Mouse (Mus musculus) kidney, postnatal 14 days (tissue): ENCODE measurements around the gene Zc3h12a.

Experiments used
- DNase-seq: peaks from one replicate; pipeline ENCODE4 v3.0.0; 2022; ENCODE audit warnings: mixed read lengths

Zc3h12a gene

DNA sequence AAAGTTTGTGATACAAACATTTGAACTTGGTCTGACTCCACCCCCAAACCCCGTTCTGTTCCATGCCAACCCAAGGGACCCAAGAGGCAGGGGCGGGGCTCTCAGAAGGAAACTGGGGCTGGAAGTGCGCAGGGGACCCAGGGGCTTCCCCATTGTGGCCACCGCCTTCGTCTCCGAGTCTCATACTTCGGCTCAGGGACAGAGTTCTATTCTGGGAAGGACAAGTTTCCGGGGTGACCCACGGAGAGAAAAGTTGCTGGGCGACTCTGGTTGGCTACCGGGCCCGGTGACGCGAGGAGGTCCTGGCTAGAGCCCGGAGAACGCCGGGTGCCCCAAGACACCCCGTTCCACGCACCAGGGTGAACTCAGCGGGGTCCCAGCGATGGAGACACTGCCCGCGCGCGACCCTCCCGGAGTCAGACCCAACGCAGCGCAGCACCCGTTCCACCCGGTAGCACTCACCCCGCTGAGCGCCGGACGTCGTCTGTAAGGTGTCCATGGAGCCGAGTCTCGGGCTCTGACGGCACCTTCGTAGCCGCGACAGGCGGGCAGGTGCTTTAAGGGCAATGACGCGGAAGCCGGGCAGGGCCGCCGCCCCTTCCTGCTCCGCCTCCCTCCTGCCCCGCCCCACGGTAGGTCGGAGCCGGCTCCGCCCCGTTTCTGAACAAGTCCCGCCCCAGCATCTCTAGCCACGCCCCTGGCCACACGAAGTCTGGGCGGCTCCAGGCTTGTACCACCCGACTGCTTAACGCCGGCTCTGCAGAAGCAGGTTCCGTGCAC lies at the start of gene Zc3h12a:
TSS of gene Zc3h12a (minus strand) at position 536 of the 780 bp plus-strand sequence.
- DNase-seq: peak; percentile 94

DNA sequence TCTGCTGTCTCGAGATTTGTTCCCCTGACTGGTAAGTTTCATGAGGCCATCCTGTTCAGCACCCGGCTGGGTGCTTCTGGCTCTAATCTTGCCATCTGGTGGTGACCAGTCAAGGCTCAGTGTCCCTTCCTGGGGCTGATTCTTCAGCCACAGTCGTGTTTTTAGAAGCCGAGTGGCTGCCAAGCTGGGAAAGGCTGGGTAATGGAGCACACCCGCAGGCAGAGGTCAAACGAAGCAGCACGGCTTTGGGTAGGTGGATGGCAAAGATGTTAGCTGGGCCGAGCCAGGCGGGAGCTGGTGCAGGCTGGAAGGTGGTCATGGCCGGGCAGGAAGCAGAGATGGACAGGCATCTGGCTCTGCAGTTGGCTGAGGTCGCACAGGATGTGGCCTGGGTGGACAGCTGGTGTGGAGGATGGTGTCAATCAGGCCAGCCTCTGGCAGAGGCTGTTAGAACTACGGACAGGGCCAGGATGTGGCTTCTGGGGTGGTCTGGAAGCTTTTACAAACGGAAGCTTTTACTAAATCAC lies 49.1 kb upstream of the Zc3h12a start:
- peak; percentile 64 for DNase-seq

DNA sequence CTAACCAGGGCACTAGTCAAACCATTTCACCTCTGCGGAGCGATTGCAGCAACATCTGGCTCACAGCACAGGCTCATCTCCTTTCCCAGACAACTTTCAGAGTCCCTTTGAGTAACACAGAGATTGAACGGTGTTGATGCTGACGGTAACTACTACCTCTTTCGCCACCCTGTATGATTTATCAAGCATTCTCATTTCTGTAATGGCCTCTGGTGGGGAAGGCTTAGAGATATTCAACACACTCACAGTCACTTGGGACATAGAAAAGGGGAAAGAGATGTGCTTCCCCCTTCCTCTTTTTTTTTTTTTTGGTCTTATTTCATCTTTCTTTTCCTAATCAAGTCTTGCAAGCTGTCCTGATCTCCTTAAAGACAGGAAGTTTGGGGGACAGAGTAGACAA lies 48.5 kb upstream of the Zc3h12a start:
- no peak for DNase-seq

DNA sequence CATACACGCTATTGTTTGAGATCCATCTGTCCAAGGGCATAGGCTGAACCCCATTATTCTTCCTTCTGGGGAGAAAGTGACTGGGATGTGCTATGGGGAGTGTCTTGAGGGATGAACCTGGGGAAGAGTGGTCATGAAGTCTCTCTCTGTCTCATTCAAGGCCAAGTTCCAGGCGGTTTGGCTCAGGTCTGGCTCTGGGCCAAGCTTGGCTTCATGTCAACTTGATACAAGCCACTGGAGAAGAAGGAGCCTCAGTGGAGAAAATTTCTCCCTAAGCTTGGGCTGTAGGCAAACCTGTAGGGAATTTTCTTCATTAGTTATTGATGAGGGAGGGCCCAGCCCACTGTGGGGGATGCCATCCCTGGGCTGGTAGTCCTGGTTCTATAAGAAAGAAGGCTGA lies 48.0 kb upstream of the Zc3h12a start:
- DNase-seq: peak; percentile 78

DNA sequence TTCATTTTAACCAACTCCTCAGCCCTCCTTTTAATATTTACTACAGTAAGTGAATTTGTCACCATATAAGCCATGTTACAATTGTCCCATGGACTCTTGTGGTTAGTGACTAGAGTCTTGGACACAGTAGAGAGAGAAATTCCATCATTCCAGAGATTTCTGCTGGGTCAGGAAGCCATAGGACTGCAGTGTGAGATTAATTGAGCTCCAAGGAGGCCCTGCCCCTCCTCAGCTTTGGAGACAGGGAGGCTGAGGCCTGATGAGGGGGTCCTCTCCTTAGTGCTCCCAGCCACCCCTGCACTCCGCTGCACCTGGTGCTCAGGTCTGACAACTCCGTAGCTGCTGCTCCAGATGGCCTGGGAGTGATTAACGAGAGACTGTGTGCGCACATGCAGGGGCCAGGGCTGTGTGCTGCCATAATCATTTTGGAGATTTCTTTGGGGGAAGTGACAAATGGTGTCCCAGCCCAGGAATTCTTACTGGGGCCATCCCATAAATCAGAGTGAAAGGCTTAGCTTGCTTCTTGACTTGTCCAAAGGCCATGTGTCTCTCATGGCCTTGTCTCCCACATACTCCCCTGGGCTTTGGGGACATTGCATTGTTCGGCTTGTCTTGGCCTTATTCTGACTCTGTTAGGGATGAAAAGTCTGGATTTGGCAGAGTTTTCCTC lies 47.0 kb upstream of the Zc3h12a start:
- DNase-seq: peak; percentile 56

DNA sequence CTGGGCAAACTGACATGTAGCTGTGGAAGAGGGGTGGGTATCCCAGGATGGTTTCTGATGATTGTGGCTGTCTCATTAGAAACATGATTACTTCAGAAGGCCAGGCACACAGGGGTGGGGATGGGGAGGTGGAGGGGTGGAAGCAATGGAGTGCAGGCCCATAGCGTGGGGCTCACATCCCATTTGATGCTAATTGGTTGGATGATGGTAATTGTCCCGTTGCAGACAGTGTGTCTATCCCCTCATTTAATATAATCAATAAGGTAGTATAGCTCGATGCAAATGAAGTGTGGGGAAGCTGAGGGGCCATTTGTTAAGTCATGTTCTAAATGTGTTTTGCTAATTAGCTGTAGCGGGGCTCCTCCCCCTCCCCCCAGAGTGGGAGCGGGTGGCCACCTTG lies 45.5 kb upstream of the Zc3h12a start:
- no peak for DNase-seq

DNA sequence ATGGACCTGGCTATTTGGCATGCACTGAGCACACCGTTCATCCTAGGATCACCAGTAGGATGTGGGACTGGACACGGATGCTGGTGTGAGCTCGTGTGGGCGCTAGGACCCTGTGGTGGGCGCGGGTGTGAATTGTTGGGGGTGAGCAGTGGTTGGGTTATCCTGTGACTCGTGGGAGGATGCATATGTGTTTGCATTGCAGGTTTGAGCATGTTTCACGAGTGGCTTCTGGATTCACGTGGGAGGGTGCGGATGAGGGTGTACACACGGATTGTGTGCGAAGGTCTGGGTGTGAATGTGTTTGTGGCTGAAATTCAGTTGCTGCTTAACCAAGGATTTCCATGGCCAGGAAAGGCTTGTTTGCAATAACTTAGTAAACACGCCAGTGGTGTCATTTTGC lies 45.1 kb upstream of the Zc3h12a start:
- DNase-seq: no peak

DNA sequence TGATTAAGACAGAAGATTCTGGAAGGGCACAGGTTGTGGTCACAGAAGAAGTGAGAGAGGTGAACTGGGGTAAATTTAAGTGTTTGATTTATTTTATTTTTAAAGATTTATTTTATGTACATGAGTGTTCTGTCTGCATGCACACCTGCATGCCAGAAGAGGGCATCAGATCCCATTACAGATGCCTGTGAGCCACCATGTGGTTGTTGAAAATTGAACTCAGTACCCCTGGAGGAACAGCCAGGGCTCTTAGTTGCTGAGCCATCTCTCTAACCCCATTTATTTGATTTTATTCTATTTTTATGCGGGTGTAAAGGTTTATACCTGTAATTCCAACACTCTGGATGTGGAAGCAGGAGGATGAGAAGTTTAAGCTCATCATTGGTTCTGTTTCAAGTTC lies 40.1 kb upstream of the Zc3h12a start:
- DNase-seq: no peak

DNA sequence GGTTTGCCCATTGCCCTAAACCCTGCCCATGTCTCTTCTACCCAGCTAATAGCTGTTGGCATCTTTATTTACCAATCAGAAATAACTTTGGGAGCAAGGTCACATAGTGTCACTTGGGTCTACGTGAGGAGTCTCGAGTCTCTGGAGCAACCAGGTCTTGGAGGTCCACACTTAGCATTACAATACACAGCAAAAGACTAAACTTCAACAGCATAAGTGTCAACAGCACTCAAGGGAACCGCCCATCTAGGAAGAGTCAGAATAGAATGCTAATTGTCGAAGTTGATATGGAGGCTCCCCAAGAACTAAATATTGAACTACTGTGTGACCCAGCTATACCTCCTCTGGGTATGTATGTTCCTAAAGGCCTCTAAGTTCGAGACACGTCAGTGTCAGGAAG lies 37.2 kb upstream of the Zc3h12a start:
- DNase-seq: no peak

DNA sequence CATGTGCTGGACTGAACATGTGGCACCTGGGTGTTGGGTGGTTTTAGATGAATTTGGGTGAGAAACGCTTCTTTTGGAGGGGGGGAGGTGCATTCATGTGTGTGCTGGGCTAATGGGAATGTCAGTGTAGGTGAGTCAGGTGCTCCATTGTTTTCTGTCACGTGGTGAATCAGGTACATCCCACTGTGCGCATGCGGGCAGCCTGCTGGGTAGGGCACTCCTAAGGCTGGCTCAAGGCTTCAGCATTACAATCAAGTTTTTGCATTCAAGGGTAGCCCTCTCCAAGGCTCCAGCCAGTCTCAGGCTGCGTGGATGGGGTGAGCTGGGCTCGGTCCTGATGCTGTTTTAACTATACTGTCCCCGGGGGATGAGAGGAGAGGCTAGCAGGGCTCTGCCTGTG lies 35.1 kb upstream of the Zc3h12a start:
- DNase-seq: no peak

DNA sequence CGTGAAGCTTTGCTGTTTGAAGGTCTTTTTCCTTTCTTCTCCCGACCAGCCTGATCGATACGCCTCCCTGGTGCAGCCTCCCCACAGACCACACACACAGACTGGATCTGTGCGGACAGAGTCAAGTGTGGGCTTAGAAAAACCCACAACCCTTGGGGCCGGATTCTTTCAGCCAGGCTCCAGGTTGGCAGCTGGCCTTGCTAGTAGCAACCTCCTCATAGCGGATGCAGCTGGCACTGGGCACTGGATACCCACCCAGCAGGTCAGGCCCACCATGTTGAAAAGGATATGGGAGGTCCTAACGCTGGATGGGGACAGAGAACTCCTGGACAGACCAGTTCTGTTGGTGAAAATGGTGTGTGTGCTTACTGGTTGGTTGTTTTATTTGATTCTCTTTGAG lies 33.8 kb upstream of the Zc3h12a start:
- no peak for DNase-seq

DNA sequence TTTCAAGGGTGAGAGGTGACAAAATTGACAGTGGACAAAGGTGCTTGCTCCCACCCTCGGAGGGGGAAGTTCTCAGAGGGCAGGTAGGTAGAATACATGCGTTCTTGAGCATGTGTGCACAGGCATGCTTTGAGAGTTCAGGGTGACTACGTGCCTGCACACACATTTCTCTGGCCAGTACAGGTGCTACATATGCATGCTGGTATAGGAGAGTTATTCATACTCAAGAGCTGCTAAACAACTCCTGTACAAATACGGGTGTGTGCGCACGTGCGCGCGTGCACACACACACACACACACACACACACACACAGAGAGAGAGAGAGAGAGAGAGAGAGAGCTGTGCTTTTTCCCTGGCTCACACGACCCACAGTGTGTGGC lies 33.3 kb upstream of the Zc3h12a start:
- no peak for DNase-seq

DNA sequence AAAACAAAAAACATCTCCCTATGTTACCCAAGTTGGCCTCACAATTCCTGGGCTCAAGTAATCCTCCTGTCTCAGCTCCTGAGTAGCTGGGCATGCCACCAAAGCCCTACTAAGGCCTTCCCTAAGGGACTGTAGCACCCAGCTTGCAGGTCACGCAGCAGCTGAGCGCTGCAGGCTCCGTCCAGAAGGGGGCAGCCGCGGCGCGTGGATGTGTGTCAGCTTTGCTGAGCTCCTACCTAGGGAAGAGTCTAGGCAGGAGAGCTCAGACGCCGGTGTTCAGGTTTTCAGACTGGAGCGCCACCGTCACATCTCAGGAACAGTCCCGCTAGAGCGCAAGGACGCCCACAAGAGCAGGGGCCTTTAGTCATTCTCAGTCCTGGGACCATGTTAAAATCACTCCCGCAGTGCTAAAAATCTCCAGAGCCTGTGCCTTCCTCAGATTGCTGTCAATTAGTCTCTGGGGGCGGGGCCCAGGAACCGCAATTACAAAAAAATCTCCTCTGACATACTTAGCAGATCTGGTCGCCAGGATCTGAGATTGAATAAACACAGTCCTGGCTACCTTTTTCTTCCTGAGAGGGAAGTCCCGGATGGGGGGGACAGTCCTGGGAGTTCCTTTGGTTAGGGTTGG lies 32.8 kb upstream of the Zc3h12a start:
- peak; percentile 88 for DNase-seq

DNA sequence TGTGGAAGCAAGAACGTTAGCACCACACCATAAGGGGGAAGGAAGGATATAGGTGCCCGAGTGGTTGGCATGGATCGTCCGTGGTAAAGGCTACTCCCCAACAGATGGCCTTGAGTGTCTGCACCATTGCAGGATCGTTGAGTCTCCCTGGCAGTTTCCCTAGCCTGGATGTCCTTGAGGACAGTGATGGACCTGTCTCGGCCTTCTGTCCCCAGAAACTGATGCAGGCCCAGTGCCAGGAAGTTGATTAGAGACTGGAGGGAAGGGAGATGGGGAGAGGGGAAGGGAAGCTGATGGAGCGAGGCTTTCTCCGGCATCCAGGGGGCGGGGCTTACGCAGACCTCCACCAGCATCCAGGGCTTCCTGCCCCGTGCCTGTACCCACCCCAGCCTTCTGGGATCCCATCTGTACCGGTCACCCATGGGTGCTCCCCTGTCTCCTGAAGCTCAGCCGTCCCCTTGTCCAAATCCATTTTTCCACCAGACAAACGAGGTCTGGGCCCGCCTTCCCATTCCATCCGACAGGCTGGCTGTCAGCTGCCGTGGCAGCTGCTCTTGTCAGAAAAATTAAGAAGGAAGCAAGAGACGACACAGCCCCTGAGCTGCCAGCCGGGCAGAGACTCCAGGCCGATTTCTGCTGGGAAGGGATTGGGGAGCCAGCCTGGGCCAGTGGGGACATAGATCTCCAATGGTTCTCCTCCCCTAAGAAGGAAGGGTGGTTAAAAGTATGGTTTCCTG lies 31.1 kb upstream of the Zc3h12a start:
- no peak for DNase-seq

DNA sequence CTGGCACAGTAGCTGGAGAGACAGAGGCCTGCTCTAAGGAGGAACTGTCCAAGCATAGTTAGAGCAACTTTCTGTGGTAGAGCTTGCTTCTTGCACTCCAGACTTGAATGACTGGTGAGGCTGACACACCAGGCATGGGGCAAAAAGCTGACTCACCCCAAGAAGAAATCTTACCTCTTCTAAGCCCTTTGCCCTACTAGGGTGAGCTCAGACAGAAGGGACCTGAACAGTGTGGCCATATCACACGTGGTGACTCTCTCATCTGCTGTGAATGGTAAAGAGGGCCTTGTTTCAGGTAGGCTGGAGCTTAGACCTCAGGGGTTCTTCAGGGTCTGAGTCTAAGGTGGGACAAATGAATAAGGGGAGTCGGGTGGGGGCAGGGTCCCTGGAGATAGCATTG lies 30.4 kb upstream of the Zc3h12a start:
- no peak for DNase-seq

DNA sequence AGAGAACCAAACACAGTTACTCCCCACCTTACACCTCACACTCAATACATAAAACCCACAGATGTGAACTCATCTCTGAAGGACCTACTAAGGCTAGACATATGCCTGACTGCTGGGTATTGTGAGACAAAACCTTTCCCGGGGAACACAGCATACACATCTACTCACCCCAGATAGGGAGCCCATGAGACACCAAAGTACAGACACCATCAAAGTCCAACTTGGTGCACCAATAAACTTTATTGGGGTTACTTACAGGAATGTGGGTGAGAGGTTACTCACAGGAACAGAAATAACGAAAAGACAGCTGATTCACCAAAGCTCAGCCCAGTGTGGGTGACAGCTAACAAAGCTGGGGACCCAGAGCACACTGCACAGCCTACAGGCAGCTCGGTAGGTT lies 29.7 kb upstream of the Zc3h12a start:
- DNase-seq: no peak

DNA sequence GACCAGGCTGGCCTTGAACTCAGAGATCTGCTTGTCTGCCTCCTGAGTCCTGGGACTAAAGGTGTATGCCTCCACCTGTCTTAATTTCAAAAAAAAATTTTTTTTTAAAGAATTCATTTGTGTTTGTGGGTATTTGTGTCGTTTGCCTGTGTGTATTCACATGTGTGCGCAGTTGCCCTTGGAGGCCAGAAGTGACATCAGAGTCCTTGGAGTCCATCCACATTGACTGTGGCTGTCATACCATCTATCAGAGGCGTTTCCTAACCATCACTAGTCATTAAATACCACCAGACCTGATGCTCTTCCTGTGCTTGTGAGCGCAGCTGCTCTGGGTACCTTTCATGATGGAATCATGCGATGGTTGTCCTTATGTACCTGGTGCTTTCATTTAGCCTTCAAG lies 28.0 kb upstream of the Zc3h12a start:
- no peak for DNase-seq

DNA sequence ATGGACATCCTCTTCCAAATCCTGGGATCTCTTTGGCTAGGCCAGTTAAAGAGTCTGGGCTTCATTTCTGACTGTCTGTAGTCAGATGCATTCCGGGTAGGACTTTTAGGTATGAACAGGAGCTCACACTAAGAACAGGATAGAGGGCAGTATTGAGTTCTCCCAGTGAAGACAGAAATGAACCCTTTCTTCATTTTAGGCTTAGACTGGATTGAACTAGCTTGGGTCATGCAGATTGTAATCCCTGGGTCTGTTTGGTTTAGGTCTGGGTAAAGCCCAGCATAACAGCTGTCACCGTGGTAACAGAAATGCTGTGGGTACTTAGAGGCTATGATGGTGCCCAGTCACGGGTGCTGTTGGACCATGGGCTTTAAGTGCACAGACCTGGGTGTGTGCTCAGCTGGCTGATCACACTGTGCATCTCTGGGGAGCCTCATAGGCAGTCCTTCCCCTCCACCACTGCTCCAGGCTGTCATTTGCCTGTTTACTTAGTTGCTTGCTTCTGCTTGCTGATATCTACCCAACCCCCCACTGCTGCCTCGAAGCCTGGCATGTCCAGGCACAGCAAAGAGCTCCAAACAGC lies 26.1 kb upstream of the Zc3h12a start:
- no peak for DNase-seq

DNA sequence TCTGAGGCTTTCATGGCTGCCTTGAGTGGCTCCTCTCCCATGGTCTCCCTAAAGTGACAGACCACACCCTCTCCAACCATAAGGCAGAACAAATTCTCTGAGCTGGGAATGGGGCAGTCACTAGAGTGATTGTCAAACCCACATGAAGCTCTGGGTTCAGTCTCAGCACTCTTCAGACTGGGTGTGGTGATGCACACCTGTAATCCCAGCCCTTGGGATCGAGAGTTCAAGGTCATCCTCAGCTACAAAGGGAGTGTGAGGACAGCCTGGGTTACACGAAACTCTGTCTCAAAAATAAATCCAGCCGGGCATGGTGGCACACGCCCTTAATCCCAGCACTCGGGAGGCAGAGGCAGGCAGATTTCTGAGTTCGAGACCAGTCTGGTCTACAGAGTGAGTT lies 24.8 kb upstream of the Zc3h12a start:
- DNase-seq: no peak

DNA sequence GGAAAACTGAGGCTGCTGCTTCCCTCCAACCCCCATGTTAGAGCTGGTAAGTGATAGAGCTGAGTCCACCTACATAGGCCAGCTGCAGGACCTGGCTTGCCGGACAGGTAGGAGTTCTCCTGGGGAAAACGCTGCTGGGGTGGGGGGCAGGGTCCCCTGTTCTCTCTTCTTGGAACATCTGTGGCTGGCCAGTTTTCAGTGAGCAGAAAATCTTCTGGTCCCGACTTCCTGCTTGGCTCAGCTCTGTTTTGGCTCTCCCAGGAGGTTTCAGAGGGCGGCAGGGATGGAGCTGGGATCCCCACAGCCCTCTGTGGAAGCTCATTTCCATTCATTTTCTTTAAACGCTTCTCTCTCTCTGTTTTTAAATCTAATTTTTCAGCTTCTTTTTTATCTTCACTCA lies 21.8 kb upstream of the Zc3h12a start:
- DNase-seq: peak; percentile 11

DNA sequence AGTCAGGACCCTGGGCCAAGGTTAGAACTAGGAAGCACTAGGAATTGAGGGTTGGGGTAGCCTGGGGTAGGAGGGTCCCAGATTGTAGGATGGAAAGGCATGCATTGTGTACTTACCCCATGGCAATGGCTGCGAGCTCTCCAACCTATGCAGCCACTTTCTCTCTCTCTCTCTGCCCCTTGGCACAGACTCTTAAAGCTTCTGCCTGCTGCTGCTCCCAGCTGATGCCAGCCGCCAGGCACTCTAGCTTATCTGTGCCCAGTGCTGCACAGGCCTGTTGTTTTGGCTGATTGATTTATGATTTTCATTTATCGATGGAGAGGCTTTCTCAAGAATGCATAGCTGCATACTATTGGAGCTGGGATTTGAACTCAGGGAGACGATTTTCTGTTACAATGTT lies 20.3 kb upstream of the Zc3h12a start:
- DNase-seq: no peak

DNA sequence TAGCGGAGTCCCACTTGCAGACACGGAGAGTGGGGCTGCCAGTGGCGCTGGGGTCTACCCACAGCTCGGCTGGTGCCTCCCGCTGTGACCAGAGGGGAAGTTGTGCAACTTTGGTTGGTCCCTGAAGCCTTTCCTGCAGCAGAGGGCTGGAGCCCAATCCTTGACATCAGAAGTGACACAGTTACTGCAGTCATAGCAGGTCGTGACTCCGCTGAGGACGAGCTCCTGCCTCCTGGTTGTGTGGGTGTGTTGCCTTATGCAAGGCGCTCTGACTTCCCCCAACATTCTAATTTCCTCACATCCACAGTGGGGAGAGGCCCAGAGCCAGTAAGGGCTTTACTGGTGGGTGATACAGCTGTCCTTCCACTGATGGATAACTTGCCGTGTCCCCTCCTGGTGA lies 17.6 kb upstream of the Zc3h12a start:
- no peak for DNase-seq

DNA sequence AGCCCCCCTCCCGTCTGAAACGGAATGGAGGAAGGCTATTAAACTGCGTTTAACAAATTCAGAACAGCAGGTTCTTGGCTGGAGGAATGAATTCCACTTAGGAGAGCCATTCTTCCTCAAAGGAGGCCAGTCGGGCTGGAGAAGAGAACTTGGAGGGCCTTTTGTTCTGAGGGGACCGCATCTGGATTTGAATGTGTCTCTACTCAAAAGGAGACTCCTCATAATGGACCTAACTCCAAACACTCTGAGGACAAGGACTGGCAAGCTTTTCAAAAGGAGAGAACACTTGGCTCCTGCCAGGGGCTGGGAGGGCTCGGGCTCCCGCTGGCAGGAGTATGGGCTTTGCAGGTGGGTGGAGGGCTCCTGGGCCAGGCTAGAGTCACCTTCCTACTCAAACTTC lies 17.0 kb upstream of the Zc3h12a start:
- DNase-seq: no peak
